ENCODE assay signal across 9 mouse cellular contexts in genomic region chr10:75828500-75828931, GRCm38 (mm10). TPM values are rescaled to one million over a fixed set of nuclear protein-coding genes. Genes with fewer than 3 reads are reported as not detected.
A peak's percentile ranks its signal among the peaks of the same experiment; 100 is the strongest.
DNase-seq lines count a peak whose midpoint lies in the region; ATAC-seq and TF ChIP-seq lines count a peak whose summit lies in the region.
"Had no signal": no experiment of that assay in that cellular context is flagged by ENCODE, and none has a peak within 500 bp of the region (broad histone marks: within the 10 kb centered on the region; RNA-seq: fewer than 3 reads in every experiment).

No protein-coding gene starts in this region.

- no peak for TF ChIP-seq CTCF in lung, embryonic 14.5 days (IDR thresholded peaks at IDR 0.05; ENCODE audit: low read depth)

- no peaks in the 10 kb centered on the region for H3K9me3 ChIP-seq in hindbrain, embryonic 13.5 days
- no peaks in the 10 kb centered on the region for H3K9me3 ChIP-seq in hindbrain, embryonic 12.5 days (replicated peaks)
- no peaks in the 10 kb centered on the region for H3K9me3 ChIP-seq in heart, embryonic 15.5 days (replicated peaks)
- no peaks in the 10 kb centered on the region for H3K9me3 ChIP-seq in lung, embryonic 14.5 days (ENCODE audit: low read depth, low read length)

- peaks cover 2% of the 10 kb centered on the region; the same call in 1 of the 2 replicates for H3K4me1 ChIP-seq in hindbrain, embryonic 13.5 days (replicated peaks)
- peaks cover 3% of the 10 kb centered on the region; the same call in 1 of the 2 replicates for H3K4me1 ChIP-seq in hindbrain, embryonic 12.5 days
- peaks cover 12% of the 10 kb centered on the region for H3K4me1 ChIP-seq in heart, embryonic 15.5 days (replicated peaks)
- H3K4me1 ChIP-seq in lung, embryonic 14.5 days (ENCODE audit: insufficient read depth): peaks cover 7% of the 10 kb centered on the region

- 0 out of 2 replicates have a peak, but pooled peaks have one; percentile 30 for ATAC-seq in hindbrain, embryonic 13.5 days (ENCODE audit: low FRiP score)
- no peak for ATAC-seq in hindbrain, embryonic 12.5 days (ENCODE audit: low FRiP score)
- 0 out of 2 replicates have a peak, but pooled peaks have one; percentile 7 for ATAC-seq in heart, embryonic 15.5 days (replicated peaks; ENCODE audit: insufficient number of reproducible peaks, insufficient read depth, low FRiP score, low read depth)
- 0 out of 2 replicates have a peak, but pooled peaks have one; percentile 5 for ATAC-seq in lung, embryonic 14.5 days (ENCODE audit: insufficient read depth)
- no peak for ATAC-seq in activated CD4-positive, CD25-positive, alpha-beta regulatory T cell, adult 4 months

- H3K27ac ChIP-seq in hindbrain, embryonic 13.5 days: no peak overlapping the region
- no peak overlapping the region for H3K27ac ChIP-seq in hindbrain, embryonic 12.5 days
- no peak overlapping the region for H3K27ac ChIP-seq in heart, embryonic 15.5 days
- H3K27ac ChIP-seq in lung, embryonic 14.5 days (ENCODE audit: low read depth): no peak overlapping the region

- DNase-seq in A20 (ENCODE audit: low read depth, low spot score): peak; percentile 51
- peak; percentile 90 for DNase-seq in cerebellum, adult 11-12 months
- peak; percentile 72 for DNase-seq in lung, embryonic 14.5 days
- DNase-seq in embryo, embryonic 10.5 days (ENCODE audit: low spot score): no peak

- H3K4me2 ChIP-seq in hindbrain, embryonic 13.5 days: no peak overlapping the region
- H3K4me2 ChIP-seq in hindbrain, embryonic 12.5 days (replicated peaks): no peak overlapping the region
- no peak overlapping the region for H3K4me2 ChIP-seq in heart, embryonic 15.5 days
- no peak overlapping the region for H3K4me2 ChIP-seq in lung, embryonic 14.5 days

- H3K27me3 ChIP-seq in hindbrain, embryonic 13.5 days: peaks cover 16% of the 10 kb centered on the region
- peaks cover 18% of the 10 kb centered on the region for H3K27me3 ChIP-seq in hindbrain, embryonic 12.5 days
- H3K27me3 ChIP-seq in heart, embryonic 15.5 days: 0 out of 2 replicates have a peak, but pooled peaks cover 2% of the 10 kb centered on the region
- no peaks in the 10 kb centered on the region for H3K27me3 ChIP-seq in lung, embryonic 14.5 days (ENCODE audit: insufficient read depth, low read length)

- no peaks in the 10 kb centered on the region for H3K36me3 ChIP-seq in hindbrain, embryonic 13.5 days
- H3K36me3 ChIP-seq in hindbrain, embryonic 12.5 days: no peaks in the 10 kb centered on the region
- no peaks in the 10 kb centered on the region for H3K36me3 ChIP-seq in heart, embryonic 15.5 days
- no peaks in the 10 kb centered on the region for H3K36me3 ChIP-seq in lung, embryonic 14.5 days (ENCODE audit: insufficient read depth)

- H3K4me3 ChIP-seq in hindbrain, embryonic 13.5 days: no peak overlapping the region
- H3K4me3 ChIP-seq in hindbrain, embryonic 12.5 days: no peak overlapping the region
- H3K4me3 ChIP-seq in heart, embryonic 15.5 days: no peak overlapping the region
- H3K4me3 ChIP-seq in lung, embryonic 14.5 days (ENCODE audit: low read depth, low read length): no peak overlapping the region

- H3K9ac ChIP-seq in hindbrain, embryonic 13.5 days: no peak overlapping the region
- H3K9ac ChIP-seq in hindbrain, embryonic 12.5 days: no peak overlapping the region
- no peak overlapping the region for H3K9ac ChIP-seq in heart, embryonic 15.5 days
- H3K9ac ChIP-seq in lung, embryonic 14.5 days: no peak overlapping the region

RNA-seq across cellular contexts. Expression of gene Gstt4, which starts 6.2 kb away (rescaled TPM):
- not detected in 2 replicates for polyA plus RNA-seq in hindbrain, embryonic 13.5 days (2015; fragmentation: Nextera tagmentation; extraction: Ambion mirVana)
- not detected in 2 replicates for polyA plus RNA-seq in hindbrain, embryonic 12.5 days (2016; fragmentation: Nextera tagmentation; extraction: Ambion mirVana)
- polyA plus RNA-seq in heart, embryonic 15.5 days (2015; fragmentation: Nextera tagmentation; extraction: Ambion mirVana): not detected in 2 replicates
- not detected in 2 replicates for polyA plus RNA-seq in lung, embryonic 14.5 days (2014; fragmentation: Nextera tagmentation; extraction: Ambion mirVana)
- polyA plus RNA-seq in activated CD4-positive, CD25-positive, alpha-beta regulatory T cell, adult 4 months (2017; shearing (Covaris generic)): under 1 TPM in 1 of 2 experiments, not detected in 1; 0.48 TPM
- polyA plus RNA-seq: frontal cortex, adult 2 months had no signal

RNA-seq across cellular contexts. Expression of gene Gstt2, which starts 8.7 kb away (rescaled TPM):
- 6.9 and 7.1 TPM in 2 replicates for polyA plus RNA-seq in hindbrain, embryonic 13.5 days (2015; fragmentation: Nextera tagmentation; extraction: Ambion mirVana)
- 7.9 and 8.4 TPM in 2 replicates for polyA plus RNA-seq in hindbrain, embryonic 12.5 days (2016; fragmentation: Nextera tagmentation; extraction: Ambion mirVana)
- polyA plus RNA-seq in heart, embryonic 15.5 days (2015; fragmentation: Nextera tagmentation; extraction: Ambion mirVana): 10.4 and 16.3 TPM in 2 replicates
- polyA plus RNA-seq in lung, embryonic 14.5 days (2014; fragmentation: Nextera tagmentation; extraction: Ambion mirVana): 28.0 and 29.8 TPM in 2 replicates
- 10 to 100 TPM; 58.5 to 64.1 TPM for polyA plus RNA-seq in activated CD4-positive, CD25-positive, alpha-beta regulatory T cell, adult 4 months (2017; shearing (Covaris generic))

RNA-seq across cellular contexts. Expression of gene Gstt1, which starts 30.1 kb away (rescaled TPM):
- polyA plus RNA-seq in hindbrain, embryonic 13.5 days (2015; fragmentation: Nextera tagmentation; extraction: Ambion mirVana): 7.2 and 7.7 TPM in 2 replicates
- polyA plus RNA-seq in hindbrain, embryonic 12.5 days (2016; fragmentation: Nextera tagmentation; extraction: Ambion mirVana): 6.7 and 8.7 TPM in 2 replicates
- polyA plus RNA-seq in heart, embryonic 15.5 days (2015; fragmentation: Nextera tagmentation; extraction: Ambion mirVana): 7.4 and 14.1 TPM in 2 replicates
- polyA plus RNA-seq in lung, embryonic 14.5 days (2014; fragmentation: Nextera tagmentation; extraction: Ambion mirVana): 23.5 and 24.8 TPM in 2 replicates
- 1 to 10 TPM in 1 of 2 experiments, not detected in 1; 1.2 TPM for polyA plus RNA-seq in activated CD4-positive, CD25-positive, alpha-beta regulatory T cell, adult 4 months (2017; shearing (Covaris generic))

RNA-seq across cellular contexts. Expression of gene Mif, which starts 31.5 kb away (rescaled TPM):
- 1,531 and 1,576 TPM in 2 replicates for polyA plus RNA-seq in hindbrain, embryonic 13.5 days (2015; fragmentation: Nextera tagmentation; extraction: Ambion mirVana)
- 1,134 and 1,420 TPM in 2 replicates for polyA plus RNA-seq in hindbrain, embryonic 12.5 days (2016; fragmentation: Nextera tagmentation; extraction: Ambion mirVana)
- polyA plus RNA-seq in heart, embryonic 15.5 days (2015; fragmentation: Nextera tagmentation; extraction: Ambion mirVana): 1,758 and 1,798 TPM in 2 replicates
- polyA plus RNA-seq in lung, embryonic 14.5 days (2014; fragmentation: Nextera tagmentation; extraction: Ambion mirVana): 2,116 and 2,356 TPM in 2 replicates
- 100 to 1,000 TPM; 464 to 561 TPM for polyA plus RNA-seq in activated CD4-positive, CD25-positive, alpha-beta regulatory T cell, adult 4 months (2017; shearing (Covaris generic))

RNA-seq across cellular contexts. Expression of gene Gstt3, which starts 47.3 kb away (rescaled TPM):
- 0.91 and 1.1 TPM in 2 replicates for polyA plus RNA-seq in hindbrain, embryonic 13.5 days (2015; fragmentation: Nextera tagmentation; extraction: Ambion mirVana)
- polyA plus RNA-seq in hindbrain, embryonic 12.5 days (2016; fragmentation: Nextera tagmentation; extraction: Ambion mirVana): 5.0 and 5.1 TPM in 2 replicates
- 4.4 and 8.3 TPM in 2 replicates for polyA plus RNA-seq in heart, embryonic 15.5 days (2015; fragmentation: Nextera tagmentation; extraction: Ambion mirVana)
- 18.9 and 19.8 TPM in 2 replicates for polyA plus RNA-seq in lung, embryonic 14.5 days (2014; fragmentation: Nextera tagmentation; extraction: Ambion mirVana)
- 1 to 10 TPM; 3.3 to 6.1 TPM for polyA plus RNA-seq in activated CD4-positive, CD25-positive, alpha-beta regulatory T cell, adult 4 months (2017; shearing (Covaris generic))

Comparison
In these comparisons a context has a peak if more than half of its experiments do, and no peak if none do; other contexts are left out.
1. ATAC-seq: peak in hindbrain, embryonic 13.5 days (single experiment), heart, embryonic 15.5 days (single experiment) and lung, embryonic 14.5 days (single experiment); none in hindbrain, embryonic 12.5 days (single experiment) and activated CD4-positive, CD25-positive, alpha-beta regulatory T cell, adult 4 months (single experiment).